Mouse (Mus musculus): Measurements from ENCODE around the gene Alpl. TPM values are rescaled to one million over a fixed set of nuclear protein-coding genes. Genes with fewer than 3 reads are reported as not detected.

Alpl gene
- total and polyA plus RNA-seq, 2 experiments, result 5.1 to 7.3 TPM

GRCm38 (mm10) chr4:137705379-137705778 lies 90.8 kb downstream of the Alpl start:
- H3K27me3 ChIP-seq (ENCODE audit: control insufficient read depth, insufficient read depth, low read length), result no peaks in the 10 kb centered on the region
- H3K4me1 ChIP-seq (ENCODE audit: control insufficient read depth, insufficient read depth, low read length), result peaks cover 10% of the 10 kb centered on the region
- 85% methylated on average over 5 of the region's 5 CpGs for WGBS
- H3K36me3 ChIP-seq (ENCODE audit: control insufficient read depth, insufficient read depth, low read length), result no peaks in the 10 kb centered on the region
- H3K79me2 ChIP-seq (ENCODE audit: control insufficient read depth, insufficient read depth, low read length), result no peaks in the 10 kb centered on the region
- H3K9ac ChIP-seq (ENCODE audit: low read depth, low read length), result no peak overlapping the region
- no peak for DNase-seq (ENCODE audit: extremely low read depth, low read depth, low spot score)
- TF ChIP-seq CTCF (IDR thresholded peaks at IDR 0.05; ENCODE audit: low read depth, low read length), result no peak
- TF ChIP-seq POLR2A (IDR thresholded peaks at IDR 0.05; ENCODE audit: extremely low read depth, insufficient read depth, low read length), result no peak
- no peak overlapping the region for H3K27ac ChIP-seq (replicated peaks; ENCODE audit: insufficient read depth, low read depth, low read length)
- H3K4me3 ChIP-seq (ENCODE audit: insufficient read depth, low read depth, low read length), result no peak overlapping the region

GRCm38 (mm10) chr4:137704561-137704960 lies 91.6 kb downstream of the Alpl start:
- Histone ChIP-seq H3K4me1 (ENCODE audit: control insufficient read depth, insufficient read depth, low read length) (peaks cover 10% of the 10 kb centered on the region), H3K36me3 (ENCODE audit: control insufficient read depth, insufficient read depth, low read length) (no peaks in the 10 kb centered on the region), H3K4me3 (ENCODE audit: insufficient read depth, low read depth, low read length) (no peak overlapping the region), H3K27ac (replicated peaks; ENCODE audit: insufficient read depth, low read depth, low read length) (no peak overlapping the region), H3K27me3 (ENCODE audit: control insufficient read depth, insufficient read depth, low read length) (no peaks in the 10 kb centered on the region), H3K79me2 (ENCODE audit: control insufficient read depth, insufficient read depth, low read length) (no peaks in the 10 kb centered on the region), H3K9ac (ENCODE audit: low read depth, low read length) (no peak overlapping the region)
- 65% methylated on average over 2 of the region's 2 CpGs for WGBS
- no peak for DNase-seq (ENCODE audit: extremely low read depth, low read depth, low spot score)
- TF ChIP-seq CTCF (IDR thresholded peaks at IDR 0.05; ENCODE audit: low read depth, low read length) (no peak), POLR2A (IDR thresholded peaks at IDR 0.05; ENCODE audit: extremely low read depth, insufficient read depth, low read length) (no peak)

GRCm38 (mm10) chr4:137703077-137703476 lies 93.1 kb downstream of the Alpl start:
- Histone ChIP-seq H3K4me1 (ENCODE audit: control insufficient read depth, insufficient read depth, low read length) (peaks cover 10% of the 10 kb centered on the region), H3K36me3 (ENCODE audit: control insufficient read depth, insufficient read depth, low read length) (no peaks in the 10 kb centered on the region), H3K4me3 (ENCODE audit: insufficient read depth, low read depth, low read length) (no peak overlapping the region), H3K27ac (replicated peaks; ENCODE audit: insufficient read depth, low read depth, low read length) (no peak overlapping the region), H3K9ac (ENCODE audit: low read depth, low read length) (no peak overlapping the region), H3K27me3 (ENCODE audit: control insufficient read depth, insufficient read depth, low read length) (no peaks in the 10 kb centered on the region), H3K79me2 (ENCODE audit: control insufficient read depth, insufficient read depth, low read length) (no peaks in the 10 kb centered on the region)
- no peak for DNase-seq (ENCODE audit: extremely low read depth, low read depth, low spot score)
- WGBS, result 90% methylated on average over 5 of the region's 5 CpGs
- TF ChIP-seq CTCF (IDR thresholded peaks at IDR 0.05; ENCODE audit: low read depth, low read length) (no peak), POLR2A (IDR thresholded peaks at IDR 0.05; ENCODE audit: extremely low read depth, insufficient read depth, low read length) (no peak)

- H3K79me2 ChIP-seq (ENCODE audit: control insufficient read depth, insufficient read depth, low read length), result no peaks in the 10 kb centered on the region
- no peaks in the 10 kb centered on the region for H3K27me3 ChIP-seq (ENCODE audit: control insufficient read depth, insufficient read depth, low read length)
- H3K4me3 ChIP-seq (ENCODE audit: insufficient read depth, low read depth, low read length), result no peak overlapping the region
- H3K36me3 ChIP-seq (ENCODE audit: control insufficient read depth, insufficient read depth, low read length), result no peaks in the 10 kb centered on the region
- H3K27ac ChIP-seq (replicated peaks; ENCODE audit: insufficient read depth, low read depth, low read length), result no peak overlapping the region
- no peak for DNase-seq (ENCODE audit: extremely low read depth, low read depth, low spot score)
- H3K9ac ChIP-seq (ENCODE audit: low read depth, low read length), result no peak overlapping the region
- peaks cover 6% of the 10 kb centered on the region for H3K4me1 ChIP-seq (ENCODE audit: control insufficient read depth, insufficient read depth, low read length)
- 46% methylated on average over 6 of the region's 6 CpGs for WGBS
- TF ChIP-seq CTCF (IDR thresholded peaks at IDR 0.05; ENCODE audit: low read depth, low read length), result no peak
- TF ChIP-seq POLR2A (IDR thresholded peaks at IDR 0.05; ENCODE audit: extremely low read depth, insufficient read depth, low read length), result no peak
Observed at GRCm38 (mm10) chr4:137700960-137701359, 95.2 kb downstream of the Alpl start.

- H3K79me2 ChIP-seq (ENCODE audit: control insufficient read depth, insufficient read depth, low read length), result no peaks in the 10 kb centered on the region
- no peak overlapping the region for H3K9ac ChIP-seq (ENCODE audit: low read depth, low read length)
- H3K27ac ChIP-seq (replicated peaks; ENCODE audit: insufficient read depth, low read depth, low read length), result no peak overlapping the region
- H3K27me3 ChIP-seq (ENCODE audit: control insufficient read depth, insufficient read depth, low read length), result no peaks in the 10 kb centered on the region
- no peak overlapping the region for H3K4me3 ChIP-seq (ENCODE audit: insufficient read depth, low read depth, low read length)
- H3K4me1 ChIP-seq (ENCODE audit: control insufficient read depth, insufficient read depth, low read length), result peaks cover 6% of the 10 kb centered on the region
- TF ChIP-seq POLR2A (IDR thresholded peaks at IDR 0.05; ENCODE audit: extremely low read depth, insufficient read depth, low read length) (no peak), CTCF (IDR thresholded peaks at IDR 0.05; ENCODE audit: low read depth, low read length) (no peak)
- WGBS, result 50% methylated on average over 21 of the region's 21 CpGs
- no peaks in the 10 kb centered on the region for H3K36me3 ChIP-seq (ENCODE audit: control insufficient read depth, insufficient read depth, low read length)
- DNase-seq (ENCODE audit: extremely low read depth, low read depth, low spot score), result peak; percentile 43
Observed at GRCm38 (mm10) chr4:137699264-137700211, 96.6 kb downstream of the Alpl start.
